Mouse (Mus musculus): ENCODE measurements at regions not wholly inside any gene's neighbourhood (a gene's known extent, or its start where the extent isn't known, plus 50 kb on each side); places are given as distances from the start of the nearest gene placed in this dataset.

- no peak for TF ChIP-seq CTCF (IDR thresholded peaks at IDR 0.05; ENCODE audit: low read depth)
- H3K27ac ChIP-seq = no peak overlapping the region
- H3K4me3 ChIP-seq (replicated peaks; ENCODE audit: low read depth, low read length) = no peak overlapping the region
- H3K27me3 ChIP-seq (ENCODE audit: insufficient read depth, low read length) = no peaks in the 10 kb centered on the region
- H3K36me3 ChIP-seq (ENCODE audit: insufficient read depth, low read length) = no peaks in the 10 kb centered on the region
- 88% methylated on average over 1 of the region's 1 CpGs for WGBS
- no peaks in the 10 kb centered on the region for H3K4me1 ChIP-seq (replicated peaks; ENCODE audit: insufficient read depth, low read length)
- ATAC-seq (replicated peaks; ENCODE audit: low FRiP score, low read depth) (no peak), DNase-seq (ENCODE audit: low spot score) (no peak)
- no peak overlapping the region for H3K4me2 ChIP-seq (ENCODE audit: low read length)
- H3K9ac ChIP-seq (ENCODE audit: low read depth, low read length) = no peak overlapping the region
- H3K9me3 ChIP-seq (replicated peaks; ENCODE audit: low read length) = no peaks in the 10 kb centered on the region
Measured at GRCm38 (mm10) chr16:5651551-5651950, 233.6 kb upstream of the Rbfox1 start.

DNA sequence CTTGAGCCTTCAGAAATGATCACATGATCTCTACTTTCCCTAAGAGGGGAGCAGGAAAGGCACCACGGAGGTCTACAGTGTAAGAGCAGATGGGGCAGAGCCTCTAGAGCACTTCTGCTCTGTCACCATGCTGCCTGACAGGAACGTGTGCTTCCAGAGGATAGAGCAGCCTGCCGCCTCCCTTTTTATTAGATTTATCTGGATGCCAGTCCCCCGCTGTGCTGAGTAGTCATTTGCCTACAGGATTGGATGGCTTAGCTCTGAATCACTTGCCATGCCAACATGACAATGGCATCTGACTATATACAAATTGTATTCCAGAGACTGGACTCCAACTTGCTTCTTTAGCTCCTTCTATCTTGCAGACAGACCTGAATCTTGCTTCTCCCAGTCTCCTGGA, 234.2 kb upstream of the Rbfox1 start:
- no peak overlapping the region for H3K27ac ChIP-seq
- WGBS = 66% methylated on average over 4 of the region's 4 CpGs
- no peak overlapping the region for H3K9ac ChIP-seq (ENCODE audit: low read depth, low read length)
- no peak for TF ChIP-seq CTCF (IDR thresholded peaks at IDR 0.05; ENCODE audit: low read depth)
- H3K4me1 ChIP-seq (replicated peaks; ENCODE audit: insufficient read depth, low read length) = no peaks in the 10 kb centered on the region
- H3K4me2 ChIP-seq (ENCODE audit: low read length) = no peak overlapping the region
- no peaks in the 10 kb centered on the region for H3K9me3 ChIP-seq (replicated peaks; ENCODE audit: low read length)
- no peak overlapping the region for H3K4me3 ChIP-seq (replicated peaks; ENCODE audit: low read depth, low read length)
- no peaks in the 10 kb centered on the region for H3K27me3 ChIP-seq (ENCODE audit: insufficient read depth, low read length)
- H3K36me3 ChIP-seq (ENCODE audit: insufficient read depth, low read length) = no peaks in the 10 kb centered on the region
- DNase-seq (ENCODE audit: low spot score) (no peak), ATAC-seq (replicated peaks; ENCODE audit: low FRiP score, low read depth) (no peak)

GRCm38 (mm10) chr16:5639956-5640355, 245.2 kb upstream of the Rbfox1 start:
- DNase-seq (ENCODE audit: low spot score) (no peak), ATAC-seq (replicated peaks; ENCODE audit: low FRiP score, low read depth) (no peak)
- H3K36me3 ChIP-seq (ENCODE audit: insufficient read depth, low read length) = no peaks in the 10 kb centered on the region
- no peaks in the 10 kb centered on the region for H3K9me3 ChIP-seq (replicated peaks; ENCODE audit: low read length)
- no peak overlapping the region for H3K4me3 ChIP-seq (replicated peaks; ENCODE audit: low read depth, low read length)
- H3K4me1 ChIP-seq (replicated peaks; ENCODE audit: insufficient read depth, low read length) = no peaks in the 10 kb centered on the region
- H3K27ac ChIP-seq = no peak overlapping the region
- TF ChIP-seq CTCF (IDR thresholded peaks at IDR 0.05; ENCODE audit: low read depth) = no peak
- H3K4me2 ChIP-seq (ENCODE audit: low read length) = no peak overlapping the region
- 66% methylated on average over 5 of the region's 5 CpGs for WGBS
- H3K9ac ChIP-seq (ENCODE audit: low read depth, low read length) = no peak overlapping the region
- no peaks in the 10 kb centered on the region for H3K27me3 ChIP-seq (ENCODE audit: insufficient read depth, low read length)

GRCm38 (mm10) chr16:5629996-5630395, 255.2 kb upstream of the Rbfox1 start:
- no peak overlapping the region for H3K27ac ChIP-seq
- no peak for DNase-seq (ENCODE audit: low spot score)
- no peak overlapping the region for H3K4me3 ChIP-seq (replicated peaks; ENCODE audit: low read depth, low read length)
- TF ChIP-seq CTCF (IDR thresholded peaks at IDR 0.05; ENCODE audit: low read depth) = no peak
- H3K4me2 ChIP-seq (ENCODE audit: low read length) = no peak overlapping the region
- H3K36me3 ChIP-seq (ENCODE audit: insufficient read depth, low read length) = no peaks in the 10 kb centered on the region
- no peaks in the 10 kb centered on the region for H3K9me3 ChIP-seq (replicated peaks; ENCODE audit: low read length)
- no peaks in the 10 kb centered on the region for H3K4me1 ChIP-seq (replicated peaks; ENCODE audit: insufficient read depth, low read length)
- no peak overlapping the region for H3K9ac ChIP-seq (ENCODE audit: low read depth, low read length)
- no peaks in the 10 kb centered on the region for H3K27me3 ChIP-seq (ENCODE audit: insufficient read depth, low read length)
- ATAC-seq (replicated peaks; ENCODE audit: low FRiP score, low read depth) = no peak
- 76% methylated on average over 3 of the region's 3 CpGs for WGBS

- 0 out of 2 replicates have a peak overlapping the region, but pooled peaks have one; percentile 31 for H3K27ac ChIP-seq
- no peak overlapping the region for H3K4me2 ChIP-seq (ENCODE audit: low read length)
- ATAC-seq (replicated peaks; ENCODE audit: low FRiP score, low read depth) (no peak), DNase-seq (ENCODE audit: low spot score) (no peak)
- H3K4me1 ChIP-seq (replicated peaks; ENCODE audit: insufficient read depth, low read length) = no peaks in the 10 kb centered on the region
- no peak for TF ChIP-seq CTCF (IDR thresholded peaks at IDR 0.05; ENCODE audit: low read depth)
- H3K4me3 ChIP-seq (replicated peaks; ENCODE audit: low read depth, low read length) = no peak overlapping the region
- H3K9me3 ChIP-seq (replicated peaks; ENCODE audit: low read length) = no peaks in the 10 kb centered on the region
- no peak overlapping the region for H3K9ac ChIP-seq (ENCODE audit: low read depth, low read length)
- H3K27me3 ChIP-seq (ENCODE audit: insufficient read depth, low read length) = no peaks in the 10 kb centered on the region
- WGBS = 22% methylated on average over 4 of the region's 4 CpGs
- H3K36me3 ChIP-seq (ENCODE audit: insufficient read depth, low read length) = no peaks in the 10 kb centered on the region
Measured at GRCm38 (mm10) chr16:5627910-5628309, 257.2 kb upstream of the Rbfox1 start.

GRCm38 (mm10) chr16:5627117-5627909, 257.8 kb upstream of the Rbfox1 start:
- Histone ChIP-seq H3K36me3 (ENCODE audit: insufficient read depth, low read length) (no peaks in the 10 kb centered on the region), H3K9me3 (replicated peaks; ENCODE audit: low read length) (no peaks in the 10 kb centered on the region), H3K27ac (no peak overlapping the region), H3K4me3 (replicated peaks; ENCODE audit: low read depth, low read length) (no peak overlapping the region), H3K4me2 (ENCODE audit: low read length) (no peak overlapping the region), H3K27me3 (ENCODE audit: insufficient read depth, low read length) (no peaks in the 10 kb centered on the region), H3K9ac (ENCODE audit: low read depth, low read length) (no peak overlapping the region), H3K4me1 (replicated peaks; ENCODE audit: insufficient read depth, low read length) (no peaks in the 10 kb centered on the region)
- DNase-seq (ENCODE audit: low spot score) (peak; percentile 65), ATAC-seq (replicated peaks; ENCODE audit: low FRiP score, low read depth) (0 out of 2 replicates have a peak, but pooled peaks have one; percentile 54)
- WGBS = 13% methylated on average over 5 of the region's 5 CpGs
- TF ChIP-seq CTCF (IDR thresholded peaks at IDR 0.05; ENCODE audit: low read depth) = no peak
